Mouse (Mus musculus): ENCODE results near the gene Vamp8. TPM values are rescaled to one million over a fixed set of nuclear protein-coding genes. Genes with fewer than 3 reads are reported as not detected.

Gene Vamp8
- total RNA-seq, 1 experiment from 2014 or later = 230 TPM

DNA sequence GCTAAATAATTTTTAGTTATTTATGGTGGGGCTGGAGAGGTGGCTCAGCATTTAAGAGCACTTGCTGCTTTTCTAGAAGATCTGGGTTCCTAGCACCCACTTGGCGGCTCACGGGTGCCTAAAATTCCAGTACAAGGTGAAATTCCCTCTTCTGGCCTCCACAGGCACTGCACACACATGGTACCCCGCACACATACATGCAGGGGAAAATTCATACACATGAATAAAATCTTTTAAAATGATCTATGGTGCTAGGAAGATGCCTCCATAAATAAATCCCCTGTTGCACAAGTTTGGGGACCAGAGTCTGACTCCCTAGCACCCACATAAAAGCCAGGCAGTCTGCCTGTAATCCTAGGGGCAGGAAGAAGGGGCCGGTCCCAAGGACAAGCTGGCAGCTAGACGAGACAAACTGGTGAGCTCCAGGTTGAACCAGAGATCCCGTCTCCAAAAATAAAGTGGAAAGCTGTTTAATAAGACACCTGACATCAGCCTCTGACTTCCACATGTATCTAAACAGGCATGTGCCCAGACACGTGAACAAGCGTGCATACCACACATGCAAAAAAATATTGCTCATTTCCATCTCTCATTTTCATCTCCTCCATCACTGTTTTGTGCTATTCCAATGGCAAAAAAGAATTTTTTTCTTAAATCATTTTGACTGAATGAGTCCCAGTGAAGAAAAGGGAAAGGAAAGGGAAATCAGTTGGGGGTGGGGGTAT lies 11.8 kb downstream of the Vamp8 start:
- no peak for ATAC-seq (ENCODE audit: extremely low read depth, insufficient number of reproducible peaks, low FRiP score, poor library complexity, severe bottlenecking)

DNA sequence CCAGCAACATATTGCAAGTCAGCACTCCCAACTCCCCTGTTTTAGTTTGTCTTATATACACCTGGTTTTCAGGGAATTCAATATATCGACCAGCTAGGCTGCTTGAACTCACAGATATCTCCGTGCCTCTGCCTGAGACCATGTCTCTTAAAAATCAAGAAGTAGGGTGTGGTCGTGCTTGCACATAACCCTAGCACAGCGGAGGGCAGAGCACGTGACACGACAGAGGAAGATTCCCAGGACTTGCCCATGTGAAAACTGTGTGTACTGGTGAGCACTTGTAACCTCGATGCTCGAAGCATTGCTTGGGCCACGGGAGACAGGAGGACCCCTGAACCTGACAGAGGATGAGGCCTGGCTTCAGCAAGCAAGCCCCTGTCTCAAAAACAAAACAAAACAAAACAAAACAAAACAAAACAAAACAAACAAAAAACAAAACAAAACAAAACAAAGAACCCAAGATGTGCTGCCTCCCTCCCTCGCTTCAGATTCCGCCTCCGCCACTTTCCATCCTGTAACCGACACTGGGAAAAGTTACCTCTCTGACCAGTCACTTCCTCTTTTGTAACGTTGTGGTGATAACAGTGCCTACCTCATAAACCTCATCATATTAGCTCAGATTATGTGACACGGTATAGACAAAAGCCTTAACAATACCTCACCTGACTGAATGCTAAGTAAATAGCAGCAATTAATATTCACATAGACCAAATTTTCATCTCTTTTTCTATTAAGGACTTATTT lies 15.5 kb downstream of the Vamp8 start:
- ATAC-seq (ENCODE audit: extremely low read depth, insufficient number of reproducible peaks, low FRiP score, poor library complexity, severe bottlenecking) = peak; percentile 76

DNA sequence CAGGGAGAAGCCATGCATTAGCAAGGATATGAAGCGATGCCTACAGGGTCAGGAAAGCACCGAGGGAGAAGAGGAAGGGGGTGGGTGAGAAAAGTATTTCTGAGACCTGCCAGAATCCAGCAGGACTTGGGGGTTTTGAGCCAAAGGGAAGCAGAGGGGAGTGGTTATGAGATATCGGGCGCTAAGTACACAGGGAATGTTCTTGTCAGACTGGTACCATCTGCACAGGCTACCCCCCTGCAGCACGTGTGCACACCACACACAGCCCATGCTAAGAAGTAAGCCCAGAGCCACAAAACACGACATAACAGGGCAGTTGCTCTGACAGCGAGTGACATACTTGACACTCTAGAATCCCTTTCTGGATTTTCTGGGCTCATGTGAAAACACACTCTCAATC lies 16.3 kb downstream of the Vamp8 start:
- ATAC-seq (ENCODE audit: extremely low read depth, insufficient number of reproducible peaks, low FRiP score, poor library complexity, severe bottlenecking) = no peak

DNA sequence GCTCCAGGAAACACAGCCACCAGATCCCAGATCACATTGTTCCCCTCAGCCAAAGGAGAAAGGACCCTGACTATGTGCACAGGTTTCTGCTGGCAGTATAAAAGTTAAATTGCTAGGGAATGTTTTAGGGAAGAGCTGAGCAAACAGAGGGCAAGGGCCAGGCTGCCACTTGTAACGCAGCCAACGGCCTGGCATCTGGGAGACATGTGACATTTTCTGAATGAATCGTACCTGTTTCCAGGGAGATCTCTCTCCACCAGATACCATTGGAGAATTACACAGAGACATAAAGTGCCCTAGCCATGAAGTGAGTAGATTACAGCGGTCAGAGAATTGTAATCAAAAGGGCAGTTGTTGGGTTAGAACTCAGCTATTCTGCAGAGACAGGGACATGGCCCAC lies 17.3 kb downstream of the Vamp8 start:
- no peak for ATAC-seq (ENCODE audit: extremely low read depth, insufficient number of reproducible peaks, low FRiP score, poor library complexity, severe bottlenecking)

DNA sequence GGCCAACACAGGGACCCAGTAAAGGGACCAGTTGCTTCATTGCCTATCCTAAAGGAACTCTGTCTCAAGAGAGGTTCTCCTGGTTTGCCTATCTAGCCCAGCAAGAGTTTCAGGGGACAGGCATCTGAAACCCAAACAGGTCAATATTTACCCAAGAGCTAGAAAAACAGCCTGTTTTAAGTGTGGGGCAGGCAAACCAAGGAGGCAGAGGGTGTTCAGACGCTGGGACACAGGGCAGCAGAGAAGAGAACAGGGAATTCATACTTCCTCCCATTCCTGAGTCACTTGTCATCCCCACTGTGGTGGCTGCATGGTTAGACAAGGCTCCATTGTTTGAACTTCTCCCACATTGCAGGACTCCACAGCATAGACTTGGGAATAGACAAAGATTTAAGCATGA lies 18.9 kb downstream of the Vamp8 start:
- ATAC-seq (ENCODE audit: extremely low read depth, insufficient number of reproducible peaks, low FRiP score, poor library complexity, severe bottlenecking) = no peak

DNA sequence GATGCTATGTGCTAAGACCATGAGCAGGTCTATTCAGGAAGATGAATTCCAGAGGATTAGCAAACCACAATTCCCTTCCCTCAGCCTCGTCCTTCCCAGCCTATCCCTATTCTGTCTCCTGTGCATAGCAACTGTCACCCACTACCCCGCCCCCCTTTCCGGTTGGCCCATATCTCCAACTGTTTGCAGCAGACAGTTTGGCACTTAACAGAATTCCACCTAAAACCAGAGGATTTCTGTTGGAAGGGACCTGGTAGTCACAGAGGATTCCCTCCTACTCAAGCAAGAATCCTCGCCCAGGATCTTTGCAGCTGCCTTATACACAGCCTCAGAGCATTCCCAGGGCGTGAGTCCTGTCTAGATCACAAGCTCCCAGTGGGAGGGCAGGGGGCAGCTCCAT lies 19.4 kb downstream of the Vamp8 start:
- ATAC-seq (ENCODE audit: extremely low read depth, insufficient number of reproducible peaks, low FRiP score, poor library complexity, severe bottlenecking) = no peak

DNA sequence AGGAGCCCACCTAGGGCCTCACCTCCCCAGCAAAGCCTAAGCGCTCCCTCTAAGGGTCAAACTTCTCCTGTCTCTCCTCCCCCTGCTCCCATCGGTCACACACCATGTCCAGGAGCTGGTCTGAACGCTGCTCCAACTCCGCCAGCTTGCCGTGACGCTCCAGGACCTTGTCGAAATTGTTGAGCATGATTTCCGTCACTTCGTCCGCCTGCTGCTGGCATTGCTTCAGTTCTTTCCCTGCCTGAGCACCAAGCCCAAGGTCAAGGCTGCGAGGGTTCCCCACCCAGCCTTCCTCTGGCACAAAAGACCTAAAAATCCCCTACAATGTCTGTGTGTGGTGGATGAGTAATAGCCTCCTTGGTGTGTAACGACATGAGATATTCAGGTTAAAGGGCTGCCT lies 20.4 kb downstream of the Vamp8 start:
- ATAC-seq (ENCODE audit: extremely low read depth, insufficient number of reproducible peaks, low FRiP score, poor library complexity, severe bottlenecking) = no peak

DNA sequence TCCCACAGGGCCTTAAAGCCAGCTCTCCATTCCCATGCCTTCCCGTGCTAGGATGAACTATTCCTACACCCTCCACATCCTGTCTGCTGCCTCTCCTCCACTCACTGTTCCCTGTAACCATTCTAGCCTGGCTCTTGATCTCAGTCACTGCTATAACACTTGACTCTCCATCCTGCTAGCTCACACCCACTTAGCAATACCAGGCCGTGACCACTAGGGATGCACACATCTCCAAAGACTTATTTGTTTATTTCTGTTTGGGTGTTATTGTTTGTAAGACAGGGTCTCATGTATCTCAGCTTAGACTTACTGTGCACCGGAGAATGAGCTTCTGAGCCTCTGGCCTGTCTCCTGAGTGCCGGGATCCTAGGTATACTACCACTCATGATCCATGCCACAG lies 20.9 kb downstream of the Vamp8 start:
- no peak for ATAC-seq (ENCODE audit: extremely low read depth, insufficient number of reproducible peaks, low FRiP score, poor library complexity, severe bottlenecking)

DNA sequence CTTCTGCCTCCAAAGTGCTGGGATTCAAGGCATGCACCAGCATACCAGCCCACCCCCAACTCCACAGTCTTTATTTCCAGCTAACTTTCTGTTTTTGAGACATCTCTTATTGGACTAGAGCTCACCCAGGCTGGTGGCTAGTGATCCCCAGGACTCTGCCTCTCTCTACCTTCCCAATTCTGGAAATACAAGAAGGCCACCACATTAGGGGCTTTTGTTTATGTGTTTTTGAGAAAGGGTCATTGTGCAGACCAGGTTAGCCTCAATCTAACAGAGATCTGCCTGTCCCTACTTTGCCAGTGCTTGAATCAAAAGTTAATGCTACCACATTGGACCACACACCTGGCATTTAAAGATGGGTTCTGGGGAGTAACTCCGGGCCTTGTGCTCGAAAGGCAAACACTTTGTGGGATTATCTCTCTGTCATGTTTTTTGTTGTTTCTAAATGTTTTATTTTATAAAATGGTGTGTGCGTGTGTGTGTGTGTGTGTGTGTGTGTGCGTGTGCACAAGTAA lies 23.0 kb downstream of the Vamp8 start:
- no peak for ATAC-seq (ENCODE audit: extremely low read depth, insufficient number of reproducible peaks, low FRiP score, poor library complexity, severe bottlenecking)

DNA sequence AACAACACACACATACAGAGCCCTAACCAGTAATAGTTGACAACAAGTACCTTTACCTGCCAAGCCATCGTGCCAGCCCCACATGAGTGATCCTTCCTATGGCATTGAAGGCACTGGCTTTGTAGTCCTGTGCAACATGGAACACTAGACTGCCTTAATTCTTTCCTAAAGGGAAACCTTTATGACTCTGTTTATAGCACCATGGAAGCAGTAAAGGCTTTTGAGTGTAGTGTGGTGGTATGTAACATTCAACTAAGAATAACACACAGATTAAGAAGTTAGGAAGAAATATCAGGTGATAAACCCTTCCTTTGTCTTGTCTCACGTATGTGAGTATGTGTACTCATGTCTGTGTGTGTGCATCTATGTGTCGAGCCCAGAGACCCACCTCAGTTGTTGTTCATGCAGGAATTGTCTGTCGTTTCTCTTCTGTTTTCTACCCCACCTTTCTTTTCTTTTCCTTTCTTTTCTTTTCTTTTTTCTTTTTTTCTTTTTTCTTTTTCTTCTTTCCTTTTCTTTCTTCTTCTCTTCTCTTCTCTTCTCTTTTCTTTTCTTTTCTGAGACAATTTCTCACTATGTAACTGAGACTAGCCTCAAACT lies 23.6 kb downstream of the Vamp8 start, which contains the start of gene Rnf181:
Gene Rnf181, minus strand, starts transcription at position 113 of the 600 bp plus-strand sequence.
- no peak for ATAC-seq (ENCODE audit: extremely low read depth, insufficient number of reproducible peaks, low FRiP score, poor library complexity, severe bottlenecking)

DNA sequence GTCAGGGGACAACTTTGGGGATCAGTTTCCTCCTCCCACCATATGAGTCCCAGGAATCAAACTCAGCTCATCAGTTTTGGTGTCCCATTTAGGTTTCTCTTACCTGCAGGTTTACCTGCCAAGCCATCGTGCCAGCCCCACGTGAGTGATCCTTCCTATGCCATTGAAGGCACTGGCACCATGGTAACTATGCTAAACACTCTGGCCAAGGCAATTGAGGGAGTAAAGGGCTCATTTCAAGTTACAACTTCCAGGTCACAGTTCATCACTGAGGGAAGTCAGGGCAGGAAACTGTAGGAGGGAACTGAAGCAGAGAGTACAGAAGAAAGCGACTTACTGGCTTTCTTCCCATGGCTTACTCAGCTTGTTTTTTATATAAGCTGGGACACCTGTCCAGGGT lies 24.2 kb downstream of the Vamp8 start:
- ATAC-seq (ENCODE audit: extremely low read depth, insufficient number of reproducible peaks, low FRiP score, poor library complexity, severe bottlenecking) = no peak

DNA sequence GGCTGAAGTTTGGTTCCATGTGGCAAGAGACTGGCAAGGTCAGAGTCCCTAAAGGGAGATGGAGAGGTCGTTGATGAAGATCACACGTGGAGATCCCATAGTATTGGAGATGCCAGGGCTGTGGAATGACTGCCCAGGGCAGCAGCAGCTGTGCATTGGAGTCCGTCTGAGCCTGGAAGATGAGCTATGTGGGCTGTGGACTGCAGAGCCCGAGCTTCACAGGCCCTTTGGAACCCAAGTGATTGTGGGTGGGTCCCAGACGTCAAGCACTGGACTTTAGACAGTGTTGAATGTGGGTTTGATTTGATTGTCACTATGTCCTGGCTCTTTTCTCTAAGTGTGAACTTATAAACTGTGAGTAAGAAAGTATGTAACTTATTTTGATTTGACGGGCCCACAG lies 25.5 kb downstream of the Vamp8 start:
- ATAC-seq (ENCODE audit: extremely low read depth, insufficient number of reproducible peaks, low FRiP score, poor library complexity, severe bottlenecking) = no peak

DNA sequence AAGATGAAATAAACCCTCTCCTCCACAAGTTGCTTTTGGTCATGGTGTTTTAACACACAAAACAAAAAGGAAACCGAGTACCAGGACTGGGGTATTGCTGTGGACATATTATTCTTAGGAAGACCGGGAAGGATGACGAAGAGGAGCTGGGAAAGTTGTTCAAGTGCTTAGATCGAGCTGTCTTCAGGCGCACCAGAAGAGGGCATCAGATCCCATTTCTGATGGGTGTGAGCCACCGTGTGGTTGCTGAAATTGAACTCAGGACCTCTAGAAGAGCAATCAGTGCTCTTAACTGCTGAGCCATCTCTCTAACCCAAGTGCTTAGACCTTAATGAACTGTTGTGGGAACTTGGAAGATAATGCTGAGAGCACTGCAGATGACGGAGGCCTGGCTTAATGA lies 26.5 kb downstream of the Vamp8 start:
- ATAC-seq (ENCODE audit: extremely low read depth, insufficient number of reproducible peaks, low FRiP score, poor library complexity, severe bottlenecking) = no peak

DNA sequence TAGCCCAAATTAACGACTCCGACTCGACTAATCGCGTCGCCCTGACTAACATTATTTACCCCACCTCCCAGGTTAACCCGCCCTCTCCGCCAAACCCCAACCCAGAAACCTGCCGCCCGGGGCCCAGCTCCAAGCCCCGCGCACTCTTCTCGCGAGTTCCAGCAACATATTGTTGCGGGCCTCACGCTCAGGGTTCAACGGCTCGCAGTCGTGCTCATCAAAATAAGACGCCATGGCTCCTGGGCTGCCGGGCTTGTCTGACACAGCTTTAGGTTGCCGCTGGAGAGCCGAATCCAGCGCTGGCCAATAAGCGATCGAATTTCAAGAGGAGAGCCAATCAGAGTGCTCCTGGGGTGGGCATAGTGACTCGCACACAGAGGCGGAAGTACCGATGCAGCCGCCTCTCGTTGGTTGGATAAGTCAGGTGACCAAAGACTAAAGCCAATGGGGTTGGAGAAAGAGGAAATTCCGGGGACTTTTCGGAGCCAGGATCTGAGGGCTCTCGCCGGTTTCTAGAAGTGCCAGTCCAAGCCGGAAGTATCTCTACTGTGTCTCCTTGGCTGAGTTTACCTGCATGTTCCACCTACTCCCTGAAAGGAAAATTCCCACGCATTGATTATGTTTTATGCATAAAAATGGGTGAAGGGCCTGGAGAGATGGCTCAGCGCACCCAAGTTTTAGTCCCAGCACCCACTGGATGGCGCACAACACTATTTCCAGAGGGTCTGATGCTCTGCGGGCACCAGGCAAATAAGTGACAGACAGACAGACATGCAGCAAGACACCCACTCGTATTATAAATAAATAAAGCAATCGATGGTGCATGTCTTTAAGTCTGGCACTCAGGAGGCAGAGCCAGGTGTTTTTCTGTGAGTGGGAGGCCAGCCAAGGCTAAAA lies 28.1 kb downstream of the Vamp8 start:
- ATAC-seq (ENCODE audit: extremely low read depth, insufficient number of reproducible peaks, low FRiP score, poor library complexity, severe bottlenecking) = peak; percentile 99

DNA sequence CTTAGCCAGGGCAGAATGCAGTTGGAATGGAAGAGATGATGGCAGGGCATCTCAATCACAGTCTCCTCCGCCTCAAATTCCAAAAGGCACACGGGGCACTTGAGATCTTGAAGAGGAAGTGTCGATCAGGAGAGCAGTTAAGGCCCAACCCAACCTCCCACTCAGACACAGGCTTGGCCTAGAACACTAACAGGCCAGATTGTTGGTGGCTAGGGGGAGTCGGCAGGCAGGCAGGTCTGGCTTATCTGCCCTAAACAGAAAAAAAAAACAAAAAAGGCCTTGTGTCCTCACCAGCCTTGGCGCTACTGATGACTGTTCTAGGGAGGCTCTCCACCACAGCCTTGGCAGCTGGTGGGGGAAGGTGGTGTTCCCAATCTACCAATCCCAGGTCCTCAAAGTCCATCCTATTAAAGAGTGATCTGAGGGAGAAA lies 29.4 kb downstream of the Vamp8 start:
- no peak for ATAC-seq (ENCODE audit: extremely low read depth, insufficient number of reproducible peaks, low FRiP score, poor library complexity, severe bottlenecking)

DNA sequence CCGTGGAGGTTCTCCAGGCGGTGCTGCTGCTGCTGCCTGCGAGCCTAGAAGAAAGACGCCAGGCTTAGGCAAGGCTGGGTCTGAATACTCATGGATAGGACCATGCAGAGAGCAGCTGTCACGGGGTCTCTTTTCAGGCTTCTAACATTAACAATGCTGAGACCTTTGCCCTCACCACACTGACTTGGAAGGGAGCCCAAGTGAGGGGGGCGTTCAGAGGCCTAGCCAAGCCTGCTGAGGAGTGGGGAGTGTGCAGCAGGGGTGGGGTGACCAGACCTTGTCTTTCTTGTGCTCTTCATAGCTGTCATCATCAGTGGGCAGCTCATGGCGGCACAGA lies 29.9 kb downstream of the Vamp8 start:
- ATAC-seq (ENCODE audit: extremely low read depth, insufficient number of reproducible peaks, low FRiP score, poor library complexity, severe bottlenecking) = no peak

DNA sequence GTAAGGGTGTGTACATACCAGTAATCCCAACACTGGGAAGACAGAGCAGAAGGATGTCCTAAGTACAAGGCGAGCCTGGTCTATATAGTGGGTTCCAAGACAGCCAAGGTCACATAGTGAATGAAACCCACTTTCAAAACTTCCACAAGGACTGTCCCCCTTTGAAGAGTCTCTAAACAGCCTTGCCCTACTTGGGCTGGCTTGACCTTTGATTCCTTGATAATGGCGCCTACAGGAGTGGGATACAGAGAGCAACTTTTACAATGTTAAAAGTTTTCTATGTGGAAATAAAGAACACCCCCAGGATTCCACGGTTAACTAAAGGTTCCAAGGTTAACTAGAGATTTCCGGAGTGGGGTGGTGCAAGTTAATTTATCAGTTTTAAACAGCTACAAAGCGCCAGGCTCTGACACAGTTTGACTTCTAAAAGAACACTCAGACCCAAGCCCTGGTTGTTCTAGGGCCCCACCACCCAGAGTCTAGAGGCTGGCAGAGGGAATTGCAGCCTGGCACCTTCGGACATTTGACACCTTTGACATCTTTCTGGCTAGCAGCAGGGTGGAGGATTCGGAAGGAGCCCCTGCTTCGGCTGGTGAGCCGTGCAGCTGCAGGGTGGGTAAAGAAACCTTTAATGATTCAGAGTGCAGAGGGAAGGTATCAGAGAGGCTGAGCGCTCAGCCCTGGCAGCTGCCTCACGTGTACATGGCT lies 30.5 kb downstream of the Vamp8 start:
- ATAC-seq (ENCODE audit: extremely low read depth, insufficient number of reproducible peaks, low FRiP score, poor library complexity, severe bottlenecking) = no peak

DNA sequence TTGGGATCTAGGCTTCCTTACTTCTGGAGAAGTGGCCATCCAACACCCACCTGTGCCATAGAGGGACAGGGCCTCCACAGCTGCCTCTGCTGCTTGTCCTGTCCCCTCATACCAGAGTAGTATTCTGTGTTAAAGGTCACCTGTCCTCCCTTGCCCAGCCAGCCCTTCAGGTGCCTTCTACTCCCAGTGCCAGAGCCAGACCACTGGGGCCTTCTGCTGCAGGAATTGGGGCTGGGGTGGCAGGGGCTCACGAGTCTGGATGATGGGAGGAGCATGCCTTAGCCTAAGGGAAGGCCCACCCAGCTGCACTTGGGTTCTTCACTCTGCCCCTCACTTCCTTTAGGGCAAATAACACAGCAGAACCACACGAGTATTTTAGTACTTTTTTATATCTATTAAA lies 31.2 kb downstream of the Vamp8 start:
- ATAC-seq (ENCODE audit: extremely low read depth, insufficient number of reproducible peaks, low FRiP score, poor library complexity, severe bottlenecking) = no peak
